Mouse (Mus musculus) layer of hippocampus, postnatal 14 days (tissue): ENCODE results near the gene Mgat1. TPM values are rescaled to one million over a fixed set of nuclear protein-coding genes. Genes with fewer than 3 reads are reported as not detected.
"Not testable (repeated sequence)": the region's sequence is repeated elsewhere in the genome, so short reads cannot be mapped to it uniquely, and the experiment has no call there.

ENCODE experiments used
- DNase-seq, 2 experiments: peaks; one replicate each; pipeline ENCODE4 v3.0.0; 2021 to 2022; ENCODE audit warnings: low spot score in 2 of 2, mixed read lengths in 1 of 2
- total RNA-seq, 2 experiments: library from RNA; stranded (reverse); gene quantifications; 2 replicates each; pipeline ENCODE4 v1.2.3; 2021

Gene Mgat1
- total RNA-seq, 2 experiments from 2014 or later: 48.7 to 50.9 TPM

GRCm38 (mm10) chr11:49261313-49261855 lies 17.4 kb downstream of the Mgat1 start:
- DNase-seq: no peak

- DNase-seq: no peak
Measured at GRCm38 (mm10) chr11:49262286-49262685, 18.3 kb downstream of the Mgat1 start.

GRCm38 (mm10) chr11:49263149-49263548 lies 19.2 kb downstream of the Mgat1 start:
- no peak for DNase-seq

- DNase-seq: no peak
Measured at GRCm38 (mm10) chr11:49264081-49264480, 20.1 kb downstream of the Mgat1 start.

- DNase-seq: no peak
Measured at GRCm38 (mm10) chr11:49264622-49265021, 20.6 kb downstream of the Mgat1 start.

- no peak for DNase-seq
Measured at GRCm38 (mm10) chr11:49265101-49265500, 21.1 kb downstream of the Mgat1 start.

- DNase-seq: no peak
Measured at GRCm38 (mm10) chr11:49266671-49267070, 22.7 kb downstream of the Mgat1 start.

GRCm38 (mm10) chr11:49267316-49267715 lies 23.3 kb downstream of the Mgat1 start:
- no peak for DNase-seq

- DNase-seq: no peak
Measured at GRCm38 (mm10) chr11:49267970-49268579, 24.1 kb downstream of the Mgat1 start.

GRCm38 (mm10) chr11:49269761-49270160 lies 25.8 kb downstream of the Mgat1 start:
- no peak for DNase-seq

- DNase-seq: no peak
Measured at GRCm38 (mm10) chr11:49270368-49270767, 26.4 kb downstream of the Mgat1 start.

- DNase-seq: peak; percentile 32 to 55
Measured at GRCm38 (mm10) chr11:49271334-49271733, 27.3 kb downstream of the Mgat1 start.

GRCm38 (mm10) chr11:49273834-49274519 lies 30.0 kb downstream of the Mgat1 start:
- no peak for DNase-seq

- no peak for DNase-seq
Measured at GRCm38 (mm10) chr11:49278222-49278621, 34.2 kb downstream of the Mgat1 start, which contains the start of gene Olfr1393. Gene Olfr1393, plus strand, starts transcription at chr11:49278304.

- not testable (repeated sequence) for DNase-seq
Measured at GRCm38 (mm10) chr11:49284982-49285381, 41.0 kb downstream of the Mgat1 start, which contains the start of gene Olfr1392. Gene Olfr1392, plus strand, starts transcription at chr11:49285282.

- DNase-seq: no peak
Measured at GRCm38 (mm10) chr11:49287251-49287650, 43.3 kb downstream of the Mgat1 start.

- peak in 1 of 2 experiments; percentile 20 for DNase-seq
Measured at GRCm38 (mm10) chr11:49292777-49293176, 48.8 kb downstream of the Mgat1 start.

- no peak for DNase-seq
Measured at GRCm38 (mm10) chr11:49304441-49304840, 60.5 kb downstream of the Mgat1 start, which contains the start of gene Olfr10. Gene Olfr10, plus strand, starts transcription at chr11:49304741.

- not testable (repeated sequence) for DNase-seq
Measured at GRCm38 (mm10) chr11:49308547-49308946, 64.6 kb downstream of the Mgat1 start.
